Mouse (Mus musculus): ENCODE measurements at regions not wholly inside any gene's neighbourhood (a gene's known extent, or its start where the extent isn't known, plus 50 kb on each side); places are given as distances from the start of the nearest gene placed in this dataset.

DNA sequence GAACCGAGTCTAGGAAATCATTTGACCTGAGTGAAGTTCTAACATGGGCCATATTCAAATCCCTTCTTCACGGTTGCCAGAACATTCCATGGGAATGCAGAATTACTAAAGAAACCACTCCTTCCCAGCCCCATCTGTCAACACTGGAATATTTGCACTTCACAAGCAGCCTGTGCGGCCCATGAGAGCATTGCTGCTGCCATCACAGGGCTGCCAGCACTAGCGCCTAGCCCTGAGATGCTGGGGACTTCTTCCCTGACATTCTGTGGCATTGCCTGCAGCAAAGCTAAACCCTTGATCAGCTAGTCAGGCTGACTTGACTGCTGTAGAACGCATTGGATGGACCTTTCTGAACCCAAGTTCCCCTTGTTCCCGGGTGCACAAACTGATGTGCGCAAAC lies 258.8 kb downstream of the Lmx1a start:
- TF ChIP-seq CTCF (IDR thresholded peaks at IDR 0.05; ENCODE audit: low read depth) (no peak), EP300 (IDR thresholded peaks at IDR 0.05; ENCODE audit: low read depth) (no peak)
